Mouse (Mus musculus): ENCODE data around the gene Mis12. TPM values are rescaled to one million over a fixed set of nuclear protein-coding genes. Genes with fewer than 3 reads are reported as not detected.

Mis12 gene
- total RNA-seq, 1 experiment from 2014 or later: 16.8 TPM

GRCm38 (mm10) chr11:71008321-71008720, 11.1 kb upstream of the Mis12 start:
- no peak for ATAC-seq (ENCODE audit: extremely low read depth, insufficient number of reproducible peaks, low FRiP score, poor library complexity, severe bottlenecking)

DNA sequence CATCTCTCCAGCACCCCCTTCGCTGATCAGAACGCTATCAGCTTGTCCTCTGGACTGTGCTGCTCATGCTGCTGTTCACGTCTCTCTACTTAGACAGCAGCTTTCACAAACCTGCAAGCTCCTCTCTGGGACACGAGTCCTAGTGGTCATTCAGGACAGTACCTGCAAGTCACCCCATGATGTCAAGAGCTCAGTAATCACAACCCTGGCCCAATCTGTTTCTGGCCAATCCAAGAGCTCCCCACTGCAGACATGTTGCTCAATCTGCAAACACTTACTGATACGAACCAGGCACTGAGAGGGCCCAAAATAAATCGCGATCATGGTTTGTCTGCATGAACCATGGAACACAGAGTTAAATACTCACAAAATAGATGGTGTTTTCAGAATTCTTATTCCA, 6.7 kb upstream of the Mis12 start:
- no peak for ATAC-seq (ENCODE audit: extremely low read depth, insufficient number of reproducible peaks, low FRiP score, poor library complexity, severe bottlenecking)

- no peak for ATAC-seq (ENCODE audit: extremely low read depth, insufficient number of reproducible peaks, low FRiP score, poor library complexity, severe bottlenecking)
These were observed 2.4 kb upstream of the Mis12 start for GRCm38 (mm10) chr11:71017051-71017450.

DNA sequence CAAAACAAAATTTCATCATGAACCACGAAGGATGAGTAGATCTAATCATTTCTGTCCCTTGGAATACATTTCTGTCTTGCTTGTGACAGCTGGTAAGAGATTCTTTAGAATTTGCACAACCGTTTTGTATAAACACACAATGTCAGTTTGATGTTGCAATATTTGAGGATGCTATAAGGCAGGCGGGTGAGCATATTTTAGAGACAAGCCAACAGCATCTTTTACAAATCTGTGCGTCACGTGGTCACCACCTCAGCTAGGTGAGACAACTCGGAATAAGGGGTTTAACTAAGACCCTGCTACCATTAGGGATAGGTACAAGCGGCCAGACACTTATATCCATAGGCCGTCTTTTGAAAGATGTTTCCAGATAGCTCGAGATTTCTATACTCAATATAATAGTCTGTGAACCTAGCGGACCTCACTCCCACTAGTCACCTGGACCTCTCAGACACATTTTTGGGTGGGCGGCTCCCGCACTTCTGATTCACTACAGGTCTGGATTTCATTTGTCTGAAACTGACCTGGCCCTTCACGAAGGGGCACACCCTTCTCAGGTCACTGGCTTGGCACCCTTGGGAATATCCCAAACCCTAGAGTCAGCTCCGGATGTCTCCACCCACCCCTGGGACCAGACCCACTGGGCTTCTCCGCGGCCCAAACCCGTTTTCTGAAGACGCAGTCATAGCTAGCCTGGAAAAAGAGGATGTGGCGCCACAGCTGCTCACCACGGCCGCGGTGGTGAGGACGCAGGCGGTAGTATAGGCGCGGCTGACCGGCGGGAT, 803 bp upstream of the Mis12 start:
- no peak for ATAC-seq (ENCODE audit: extremely low read depth, insufficient number of reproducible peaks, low FRiP score, poor library complexity, severe bottlenecking)

DNA sequence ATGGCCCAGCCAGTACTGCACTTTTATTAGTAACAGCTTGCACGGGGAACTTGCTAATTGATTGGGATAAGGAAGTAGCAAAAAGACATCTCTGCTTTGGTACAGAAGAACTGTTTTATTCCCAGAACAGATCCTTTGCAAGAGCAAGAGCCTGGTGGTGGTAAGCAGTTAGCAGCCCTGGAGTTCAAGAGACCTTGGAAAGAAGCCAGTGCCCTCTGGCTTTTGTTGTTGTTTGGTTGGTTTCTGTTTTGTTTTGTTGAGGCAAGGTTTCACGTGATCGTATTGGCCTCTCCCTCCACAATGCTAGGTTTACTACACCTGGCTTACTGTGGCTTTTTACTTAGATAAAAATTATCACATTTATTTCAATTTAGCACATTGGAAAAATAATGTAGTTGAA, 8.9 kb downstream of the Mis12 start:
- no peak for ATAC-seq (ENCODE audit: extremely low read depth, insufficient number of reproducible peaks, low FRiP score, poor library complexity, severe bottlenecking)

- no peak for ATAC-seq (ENCODE audit: extremely low read depth, insufficient number of reproducible peaks, low FRiP score, poor library complexity, severe bottlenecking)
These were observed 10.2 kb downstream of the Mis12 start for GRCm38 (mm10) chr11:71029403-71030118.

DNA sequence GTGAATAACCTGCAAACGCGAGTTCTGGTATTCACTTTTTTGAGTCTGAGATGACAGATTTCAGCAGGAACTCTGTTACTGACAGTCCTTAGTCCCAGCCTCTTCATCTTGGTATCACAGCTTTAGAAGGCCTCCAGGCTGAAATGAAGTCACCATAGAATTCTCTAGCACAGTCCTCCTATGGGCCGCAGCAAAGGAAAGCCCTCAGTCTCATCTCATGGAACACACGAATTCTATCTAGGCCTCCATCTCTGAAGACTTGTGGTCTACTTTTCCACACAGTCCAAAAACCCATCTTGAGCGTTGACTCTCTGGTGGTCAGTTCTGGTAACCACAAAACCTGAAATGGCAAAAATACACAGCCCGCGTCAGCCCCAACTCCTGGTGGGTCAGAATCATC, 12.7 kb downstream of the Mis12 start:
- no peak for ATAC-seq (ENCODE audit: extremely low read depth, insufficient number of reproducible peaks, low FRiP score, poor library complexity, severe bottlenecking)

DNA sequence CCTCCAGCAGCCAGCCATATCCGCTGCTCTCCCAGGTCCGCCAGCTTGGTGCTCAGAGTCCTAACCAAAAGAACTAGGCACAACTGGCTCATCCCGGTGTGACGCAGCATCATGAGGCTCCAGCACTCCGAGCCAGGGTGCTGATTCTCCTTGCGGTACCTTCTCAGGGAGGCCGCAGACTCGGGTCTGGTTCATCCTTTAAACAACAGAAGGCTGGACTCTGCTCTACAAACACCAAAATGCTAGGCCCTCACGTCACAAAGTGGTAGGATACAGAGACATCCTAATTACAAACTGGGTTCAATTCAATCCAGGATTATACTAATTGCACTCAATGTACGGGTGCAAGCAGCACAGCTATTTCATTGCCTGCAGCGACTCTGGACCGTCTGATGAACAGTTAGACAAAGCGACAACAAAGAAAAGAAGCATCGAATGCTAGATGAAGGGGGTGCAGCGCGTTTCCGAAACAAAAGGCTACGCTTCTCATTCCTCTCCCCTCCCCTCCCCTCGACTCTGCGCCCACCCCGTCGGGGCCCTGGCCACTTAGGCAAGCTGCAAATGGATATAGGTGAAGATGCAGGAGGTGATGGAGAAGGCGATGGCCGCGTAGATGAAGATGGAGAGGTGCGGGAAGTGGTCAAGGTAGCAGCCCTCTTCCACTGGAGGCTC, 13.2 kb downstream of the Mis12 start:
- ATAC-seq (ENCODE audit: extremely low read depth, insufficient number of reproducible peaks, low FRiP score, poor library complexity, severe bottlenecking): no peak

- no peak for ATAC-seq (ENCODE audit: extremely low read depth, insufficient number of reproducible peaks, low FRiP score, poor library complexity, severe bottlenecking)
These were observed 13.9 kb downstream of the Mis12 start, which contains the start of gene 6330403K07Rik for GRCm38 (mm10) chr11:71033163-71033761. TSS of gene 6330403K07Rik (minus strand) at chr11:71033513.

DNA sequence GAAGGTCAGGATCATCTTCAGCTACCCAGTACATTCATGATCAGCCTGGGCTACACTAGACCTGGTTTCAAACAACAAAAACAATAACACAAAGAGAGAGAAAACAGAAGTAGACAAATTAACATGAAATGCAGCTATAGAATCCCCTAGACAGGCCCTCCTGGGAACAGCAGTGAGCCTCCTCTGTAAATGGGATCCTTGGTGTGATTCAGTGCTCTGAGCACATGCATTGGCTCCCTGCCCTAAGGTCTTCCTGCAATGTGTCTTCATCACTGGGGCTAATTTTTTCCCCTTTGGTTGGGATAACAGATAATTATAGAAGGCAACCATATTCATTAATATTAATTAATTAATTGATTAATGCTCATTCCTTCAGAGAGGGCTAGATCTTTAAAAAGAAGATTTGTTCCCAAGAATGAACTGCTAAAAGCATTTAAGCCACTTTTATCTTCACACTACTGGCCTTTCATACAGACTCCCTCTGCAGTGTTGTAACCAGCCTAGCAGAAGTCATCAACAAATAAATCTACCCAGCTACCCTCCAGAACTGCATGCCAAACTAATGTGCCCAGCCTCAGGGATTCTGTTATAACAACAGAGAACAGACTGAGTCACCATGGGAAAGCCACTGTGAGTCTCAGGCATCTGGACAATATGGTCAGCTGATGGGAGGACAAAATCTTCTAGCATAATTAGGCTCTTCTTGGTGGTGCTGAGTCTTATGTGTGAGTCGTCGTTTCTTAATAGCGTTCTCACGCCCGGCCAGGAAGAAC, 20.3 kb downstream of the Mis12 start:
- no peak for ATAC-seq (ENCODE audit: extremely low read depth, insufficient number of reproducible peaks, low FRiP score, poor library complexity, severe bottlenecking)

DNA sequence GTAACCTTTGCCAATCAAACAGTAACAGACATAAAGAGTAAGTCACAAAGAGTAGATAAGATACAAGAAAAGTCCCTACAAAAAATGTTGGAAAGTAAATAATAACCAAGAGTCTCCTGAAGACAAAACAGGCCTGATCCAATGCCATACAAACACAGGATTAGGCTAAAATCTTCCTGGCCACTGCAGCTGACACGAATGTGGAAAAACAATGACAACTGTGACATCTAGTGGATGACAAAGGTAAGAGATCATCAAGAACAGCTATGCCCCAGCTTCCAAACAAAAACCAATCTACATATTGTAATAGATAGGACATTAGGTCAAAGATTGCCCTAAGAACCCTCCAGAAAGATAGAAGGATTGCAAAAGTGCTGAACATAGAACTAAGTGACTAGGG, 33.1 kb downstream of the Mis12 start:
- no peak for ATAC-seq (ENCODE audit: extremely low read depth, insufficient number of reproducible peaks, low FRiP score, poor library complexity, severe bottlenecking)

DNA sequence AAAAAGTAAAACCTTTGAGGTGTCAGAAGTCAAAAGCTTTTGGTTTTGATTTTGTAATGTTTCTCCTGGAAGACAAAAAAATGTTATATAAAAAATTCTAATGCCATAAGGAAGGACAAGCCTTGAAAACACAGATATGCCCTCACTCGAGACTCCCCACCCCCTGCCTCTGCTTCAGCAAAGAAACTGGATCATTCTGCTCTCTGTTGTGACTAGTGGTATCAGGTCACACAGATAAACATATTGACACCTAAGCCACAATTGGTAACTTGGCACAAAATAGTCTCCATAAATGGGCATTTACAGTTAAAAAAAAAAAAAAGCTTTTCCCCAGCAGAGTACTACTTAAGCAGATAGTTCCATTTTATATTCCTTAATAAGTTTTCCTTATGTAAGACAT, 56.9 kb downstream of the Mis12 start:
- ATAC-seq (ENCODE audit: extremely low read depth, insufficient number of reproducible peaks, low FRiP score, poor library complexity, severe bottlenecking): no peak

Other genes with a start within 250 kb of the Mis12 start
- gene Scimp, start 207.0 kb upstream of the Mis12 start, total RNA-seq (2017): 15.1 and 25.1 TPM in 2 replicates
- 76.0 and 84.5 TPM in 2 replicates for gene Rabep1, start 174.8 kb upstream of the Mis12 start, total RNA-seq (2017)
- gene Nup88, start 49.6 kb upstream of the Mis12 start, total RNA-seq (2017): 133 and 141 TPM in 2 replicates
- 45.4 and 55.0 TPM in 2 replicates for gene Rpain, start 49.4 kb upstream of the Mis12 start, total RNA-seq (2017)
- gene C1qbp, start 36.6 kb upstream of the Mis12 start, total RNA-seq (2017): 13.3 and 14.7 TPM in 2 replicates
- 20.7 and 21.8 TPM in 2 replicates for gene Dhx33, start 15.2 kb upstream of the Mis12 start, total RNA-seq (2017)
- gene Derl2, start 230 bp downstream of the Mis12 start, total RNA-seq (2017): 41.1 and 42.6 TPM in 2 replicates
- gene 6330403K07Rik, start 13.9 kb downstream of the Mis12 start, total RNA-seq (2017): not detected in 2 replicates
- 9.9 and 12.7 TPM in 2 replicates for gene Nlrp1a, start 125.1 kb downstream of the Mis12 start, total RNA-seq (2017)
- gene Nlrp1b, start 211.1 kb downstream of the Mis12 start, total RNA-seq (2017): 5.8 and 6.6 TPM in 2 replicates